Mouse (Mus musculus): ENCODE results near the gene Ttc5.
"Not testable (repeated sequence)": the region's sequence is repeated elsewhere in the genome, so short reads cannot be mapped to it uniquely, and the experiment has no call there.

- TF ChIP-seq MAFK (IDR thresholded peaks at IDR 0.05; ENCODE audit: borderline replicate concordance, low read depth, low read length); CTCF (IDR thresholded peaks at IDR 0.05 in 2 of 3, conservative IDR thresholded peaks at IDR 0.05 in 1 of 3; ENCODE audit: control insufficient read depth in 1 of 3, insufficient read depth in 1 of 3, low read depth in 2 of 3, low read length in 3 of 3, poor library complexity in 1 of 3, severe bottlenecking in 1 of 3); MYB (IDR thresholded peaks at IDR 0.05; ENCODE audit: low read depth, low read length); POLR2A (IDR thresholded peaks at IDR 0.05; ENCODE audit: control insufficient read depth in 1 of 2, insufficient read depth in 1 of 2, low read depth in 1 of 2, low read length in 2 of 2, poor library complexity in 1 of 2); USF2 (IDR thresholded peaks at IDR 0.05; ENCODE audit: borderline replicate concordance in 1 of 2, insufficient read depth in 1 of 2, low read depth in 1 of 2, low read length in 2 of 2); MEF2A (IDR thresholded peaks at IDR 0.05; ENCODE audit: extremely low read depth, insufficient replicate concordance, low read depth, low read length, poor library complexity, severe bottlenecking); ELF1 (IDR thresholded peaks at IDR 0.05; ENCODE audit: low read depth, low read length); NRF1 (IDR thresholded peaks at IDR 0.05; ENCODE audit: insufficient read depth, low read depth, low read length, poor library complexity, severe bottlenecking); ZC3H11A (IDR thresholded peaks at IDR 0.05; ENCODE audit: low read depth, low read length); USF1 (IDR thresholded peaks at IDR 0.05; ENCODE audit: low read depth, low read length); SIN3A (IDR thresholded peaks at IDR 0.05; ENCODE audit: low read length); CHD2 (IDR thresholded peaks at IDR 0.05; ENCODE audit: low read length); RCOR1 (IDR thresholded peaks at IDR 0.05; ENCODE audit: low read depth, low read length); MYC (IDR thresholded peaks at IDR 0.05; ENCODE audit: low read depth, low read length): not testable (repeated sequence)
Observed at GRCm38 (mm10) chr14:50806469-50806868, 21.1 kb upstream of the Ttc5 start.

Data from MEL (cell line).